ENCODE assay signal across 20 mouse cellular contexts in genomic region chr2:57356222-57356822, GRCm38 (mm10).
A peak's percentile ranks its signal among the peaks of the same experiment; 100 is the strongest.
DNase-seq lines count a peak whose midpoint lies in the region; ATAC-seq and TF ChIP-seq lines count a peak whose summit lies in the region.
"Had no signal": no experiment of that assay in that cellular context is flagged by ENCODE, and none has a peak within 500 bp of the region (broad histone marks: within the 10 kb centered on the region; RNA-seq: fewer than 3 reads in every experiment).

No protein-coding gene starts in this region.

- no peak overlapping the region for H3K27ac ChIP-seq in heart, embryonic 10.5 days
- H3K27ac ChIP-seq in ES-E14 (ENCODE audit: insufficient read depth, low read depth, low read length, poor library complexity, severe bottlenecking), result no peak overlapping the region
- H3K27ac ChIP-seq in hindbrain, embryonic 11.5 days (ENCODE audit: low read depth, low read length), result no peak overlapping the region
- H3K27ac ChIP-seq: forebrain, embryonic 12.5 days; heart, embryonic 13.5 days; lung, embryonic 15.5 days; neural tube, embryonic 13.5 days; stomach, postnatal 0 days had no signal

- ATAC-seq in hematopoietic stem cell, adult 5-6 weeks (replicated peaks in 1 of 2; ENCODE audit: insufficient read depth in 1 of 2, low FRiP score in 2 of 2, low TSS enrichment in 1 of 2, low read depth in 1 of 2, poor library complexity in 2 of 2, severe bottlenecking in 2 of 2), result peak; percentile 90 to 98
- no peak for ATAC-seq in hindbrain, embryonic 11.5 days (ENCODE audit: low FRiP score)

- H3K36me3 ChIP-seq in heart, embryonic 10.5 days, result no peaks in the 10 kb centered on the region
- H3K36me3 ChIP-seq in ES-E14 (ENCODE audit: control insufficient read depth, insufficient read depth, low read length, poor library complexity, severe bottlenecking), result peaks cover 7% of the 10 kb centered on the region; the same call in 1 of the 2 replicates
- H3K36me3 ChIP-seq in hindbrain, embryonic 11.5 days (ENCODE audit: control insufficient read depth, insufficient read depth, low read length), result no peaks in the 10 kb centered on the region
- H3K36me3 ChIP-seq: forebrain, embryonic 12.5 days; lung, embryonic 15.5 days; neural tube, embryonic 13.5 days had no signal

- no peaks in the 10 kb centered on the region for H3K9me3 ChIP-seq in heart, embryonic 10.5 days
- no peaks in the 10 kb centered on the region for H3K9me3 ChIP-seq in ES-E14 (ENCODE audit: control insufficient read depth, insufficient read depth, low read depth, low read length)
- no peaks in the 10 kb centered on the region for H3K9me3 ChIP-seq in hindbrain, embryonic 11.5 days (ENCODE audit: control insufficient read depth, low read length)
- H3K9me3 ChIP-seq: forebrain, embryonic 12.5 days; G1E; heart, embryonic 13.5 days; lung, embryonic 15.5 days; neural tube, embryonic 13.5 days had no signal

- no peaks in the 10 kb centered on the region for H3K4me1 ChIP-seq in heart, embryonic 10.5 days
- no peaks in the 10 kb centered on the region; a peak in 1 of 4 replicates for H3K4me1 ChIP-seq in ES-E14 (ENCODE audit: control insufficient read depth in 2 of 2, insufficient read depth in 2 of 2, low read length in 2 of 2, poor library complexity in 1 of 2)
- H3K4me1 ChIP-seq in hindbrain, embryonic 11.5 days (replicated peaks; ENCODE audit: control insufficient read depth, insufficient read depth, low read length), result no peaks in the 10 kb centered on the region
- H3K4me1 ChIP-seq: forebrain, embryonic 12.5 days; heart, embryonic 13.5 days; lung, embryonic 15.5 days; neural tube, embryonic 13.5 days had no signal

- no peaks in the 10 kb centered on the region for H3K27me3 ChIP-seq in heart, embryonic 10.5 days (ENCODE audit: insufficient read depth, poor library complexity, severe bottlenecking)
- no peaks in the 10 kb centered on the region for H3K27me3 ChIP-seq in hindbrain, embryonic 11.5 days (ENCODE audit: control insufficient read depth, insufficient read depth, low read length)
- H3K27me3 ChIP-seq: forebrain, embryonic 12.5 days; heart, embryonic 13.5 days; lung, embryonic 15.5 days; neural tube, embryonic 13.5 days had no signal

- no peak overlapping the region for H3K9ac ChIP-seq in ES-E14 (ENCODE audit: insufficient read depth, low read depth, low read length, poor library complexity, severe bottlenecking)
- no peak overlapping the region for H3K9ac ChIP-seq in hindbrain, embryonic 11.5 days (ENCODE audit: low read depth, low read length)
- H3K9ac ChIP-seq: forebrain, embryonic 12.5 days; heart, embryonic 13.5 days; lung, embryonic 15.5 days; neural tube, embryonic 13.5 days had no signal

- H3K4me2 ChIP-seq in hindbrain, embryonic 11.5 days (replicated peaks; ENCODE audit: low read depth, low read length), result no peak overlapping the region
- H3K4me2 ChIP-seq: forebrain, embryonic 12.5 days; heart, embryonic 13.5 days; lung, embryonic 15.5 days; neural tube, embryonic 13.5 days had no signal

- WGBS in heart, embryonic 10.5 days, result 72% methylated on average over 12 of the region's 12 CpGs
- 84% methylated on average over 12 of the region's 12 CpGs for WGBS in hindbrain, embryonic 11.5 days

- H3K4me3 ChIP-seq in heart, embryonic 10.5 days, result no peak overlapping the region
- H3K4me3 ChIP-seq in ES-E14 (ENCODE audit: insufficient read depth in 1 of 2, low read depth in 1 of 2, low read length in 2 of 2, poor library complexity in 1 of 2, severe bottlenecking in 1 of 2), result no peak overlapping the region
- H3K4me3 ChIP-seq in hindbrain, embryonic 11.5 days (ENCODE audit: low read depth, low read length), result no peak overlapping the region
- H3K4me3 ChIP-seq: forebrain, embryonic 12.5 days; heart, embryonic 13.5 days; lung, embryonic 15.5 days; neural tube, embryonic 13.5 days had no signal

- in situ Hi-C loops in ES-E14 (cut with MboI; ENCODE audit: low sequenced_read_pairs in 2 of 2, unreplicated experiment in 2 of 2), result no loop called here

- peak; percentile 78 for DNase-seq in heart, adult 11 months
- DNase-seq in heart, embryonic 10.5 days (ENCODE audit: low spot score), result no peak
- DNase-seq in ES-E14 (ENCODE audit: low read depth, low spot score), result no peak
- peak; percentile 31 for DNase-seq in naive thymus-derived CD4-positive, alpha-beta T cell, adult 2 months (ENCODE audit: low read depth)
- no peak for DNase-seq in embryo, embryonic 10.5 days (ENCODE audit: low spot score)
- no peak for DNase-seq in spleen, postnatal 10 days (ENCODE audit: low spot score in 2 of 2)
- DNase-seq in hindbrain, embryonic 11.5 days (ENCODE audit: low spot score), result no peak
- DNase-seq: adrenal gland, postnatal 25 days; cerebellum, adult 9-10 months; heart, postnatal 36 days; kidney, adult 9 months; left cerebral cortex, postnatal 4 days; right cerebral cortex, postnatal 14 days had no signal

TF ChIP-seq in ES-E14, 5 proteins besides CTCF, POLR2A, EP300 and RAD21:
- TF ChIP-seq MAFK (IDR thresholded peaks at IDR 0.05; ENCODE audit: insufficient read depth, low read depth, low read length) (0 out of 2 replicates have a peak, but pooled peaks have one; percentile 14), ZNF384 (IDR thresholded peaks at IDR 0.05; ENCODE audit: low read depth, low read length) (no peak)

Comparison
In these comparisons a context has a peak if more than half of its experiments do, and no peak if none do; other contexts are left out.
1. DNase-seq: peak in heart, adult 11 months (single experiment) and naive thymus-derived CD4-positive, alpha-beta T cell, adult 2 months (single experiment); none in heart, embryonic 10.5 days (single experiment), ES-E14 (single experiment), embryo, embryonic 10.5 days (single experiment), spleen, postnatal 10 days (0 of 2) and hindbrain, embryonic 11.5 days (single experiment).